Mouse (Mus musculus) layer of hippocampus, postnatal 14 days (tissue): Measurements from ENCODE around the gene Fkrp. TPM values are rescaled to one million over a fixed set of nuclear protein-coding genes. Genes with fewer than 3 reads are reported as not detected.

ENCODE experiments used
- DNase-seq, 2 experiments: peaks; one replicate each; pipeline ENCODE4 v3.0.0; 2021 to 2022; ENCODE audit warnings: low spot score in 2 of 2, mixed read lengths in 1 of 2
- total RNA-seq, 2 experiments: library from RNA; stranded (reverse); gene quantifications; 2 replicates each; pipeline ENCODE4 v1.2.3; 2021

Fkrp gene
- total RNA-seq, 2 experiments from 2014 or later: 45.9 to 46.2 TPM

DNA sequence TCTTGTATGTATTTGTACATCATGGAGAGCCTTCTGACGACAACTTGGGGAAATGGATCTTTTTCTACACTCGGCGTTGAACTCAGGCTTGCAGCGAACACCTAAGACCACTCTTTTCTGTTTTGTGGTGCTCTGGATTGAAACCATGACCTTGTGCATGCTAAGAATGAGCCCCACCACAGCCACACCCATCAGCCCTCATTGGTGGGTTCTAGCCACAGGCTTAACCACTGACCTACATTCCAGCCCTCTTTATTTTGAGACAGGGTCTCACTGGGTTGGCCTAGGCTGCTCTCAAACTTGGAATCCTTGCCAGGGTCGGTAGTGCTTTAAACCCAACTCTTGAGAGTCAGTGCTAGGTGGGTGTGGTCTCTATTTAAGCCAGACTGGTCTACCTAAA, 21.6 kb downstream of the Fkrp start:
- no peak for DNase-seq

DNA sequence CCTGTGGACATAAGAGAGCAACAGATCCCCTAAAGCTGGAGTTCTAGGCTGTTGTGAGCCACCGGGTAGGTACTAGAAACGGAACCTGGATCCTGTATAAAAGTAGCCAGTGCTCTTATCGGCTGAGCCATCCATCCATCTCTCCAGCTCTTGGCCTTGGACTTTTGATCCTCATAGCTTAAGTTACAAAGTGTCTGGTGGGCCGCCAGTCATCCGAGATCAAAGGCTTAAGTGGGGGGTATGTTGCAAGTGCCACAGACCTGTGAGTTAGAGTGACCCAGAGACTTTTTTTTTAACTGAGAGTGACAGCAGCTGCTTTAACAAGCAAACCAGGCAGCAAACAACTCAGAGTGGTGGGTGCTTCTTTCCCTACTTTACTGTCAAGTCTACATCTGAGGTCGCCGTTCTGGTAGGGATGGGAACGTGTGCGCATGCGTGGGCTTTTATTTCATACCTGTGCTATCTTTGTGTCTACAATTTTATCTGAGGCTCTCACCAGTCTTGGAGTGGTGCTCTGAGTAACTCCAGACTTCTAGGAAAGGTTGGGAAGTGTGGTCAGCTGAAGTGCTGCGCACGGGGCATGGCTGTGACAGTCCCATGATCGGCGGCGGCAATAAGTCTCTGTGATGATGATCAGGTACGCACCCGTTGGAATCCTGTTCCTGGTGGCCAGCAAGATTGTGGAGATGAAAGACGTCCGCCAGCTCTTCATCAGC, 23.4 kb downstream of the Fkrp start:
- DNase-seq: no peak

DNA sequence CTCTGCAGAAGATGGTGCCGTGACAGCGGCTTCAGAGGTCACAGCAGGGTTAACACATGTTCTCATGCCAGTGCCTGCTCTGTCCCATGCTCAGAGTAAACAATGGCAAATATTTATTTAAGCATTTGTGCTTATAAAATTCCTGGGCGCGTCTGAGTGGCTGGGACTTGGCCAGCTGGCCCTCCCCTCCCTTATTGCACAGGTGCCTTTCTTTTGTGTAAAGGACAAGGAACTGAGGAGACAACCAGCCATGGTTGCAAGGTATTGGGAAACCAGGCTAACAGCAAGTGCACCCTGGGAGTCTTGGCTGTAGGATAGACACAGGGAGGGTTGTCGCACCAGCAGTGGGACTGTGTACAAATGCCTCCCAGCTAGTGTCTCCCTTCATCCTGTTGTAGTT, 24.2 kb downstream of the Fkrp start:
- DNase-seq: no peak

DNA sequence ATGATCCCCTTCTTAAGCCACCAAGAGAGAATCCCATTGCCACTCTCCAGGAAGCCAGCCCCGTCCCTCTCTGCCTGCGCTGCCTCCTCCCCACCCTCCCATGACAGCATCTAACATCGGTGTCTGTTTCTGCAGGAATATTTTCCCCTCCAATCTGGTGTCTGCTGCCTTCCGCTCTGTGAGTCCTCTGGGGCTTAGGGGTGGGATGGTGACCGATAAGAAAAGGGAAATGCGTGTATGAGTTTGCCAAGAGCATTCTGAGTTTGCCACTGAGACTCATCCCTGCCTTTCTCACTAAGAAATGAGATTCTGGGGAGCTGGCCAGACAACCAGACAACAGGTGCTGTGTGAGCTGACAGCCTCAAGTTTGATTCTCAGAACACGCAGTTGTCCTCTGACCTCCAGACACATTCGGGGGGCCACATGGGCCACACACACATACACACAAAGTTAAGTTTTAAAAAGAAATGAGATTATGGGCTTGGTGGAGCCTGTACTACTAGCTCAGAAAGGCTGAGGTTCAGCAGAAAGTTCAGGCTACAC, 30.9 kb downstream of the Fkrp start:
- no peak for DNase-seq

DNA sequence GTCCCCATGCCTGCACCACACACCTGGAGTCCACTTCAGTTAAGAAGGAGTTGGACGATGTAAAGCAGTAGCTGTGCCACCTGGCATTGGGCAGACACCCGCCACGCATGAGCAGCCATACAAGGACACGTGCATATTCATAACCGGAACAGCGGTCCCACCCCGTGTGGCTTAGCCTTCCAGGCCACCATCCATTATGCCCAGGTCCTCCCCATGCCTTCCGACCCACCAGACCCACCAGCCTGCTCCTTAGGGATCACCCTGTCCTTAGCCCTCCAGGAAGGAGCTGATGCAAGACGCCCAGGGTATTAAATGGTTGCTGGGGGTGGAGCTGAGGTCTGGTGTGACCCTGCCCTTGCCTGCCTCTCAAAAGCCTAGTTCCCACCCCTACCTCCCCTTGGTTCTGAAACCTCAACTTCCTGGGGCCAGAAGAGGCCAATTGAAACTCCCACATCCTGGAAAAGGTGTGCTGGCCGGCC, 32.0 kb downstream of the Fkrp start:
- no peak for DNase-seq

DNA sequence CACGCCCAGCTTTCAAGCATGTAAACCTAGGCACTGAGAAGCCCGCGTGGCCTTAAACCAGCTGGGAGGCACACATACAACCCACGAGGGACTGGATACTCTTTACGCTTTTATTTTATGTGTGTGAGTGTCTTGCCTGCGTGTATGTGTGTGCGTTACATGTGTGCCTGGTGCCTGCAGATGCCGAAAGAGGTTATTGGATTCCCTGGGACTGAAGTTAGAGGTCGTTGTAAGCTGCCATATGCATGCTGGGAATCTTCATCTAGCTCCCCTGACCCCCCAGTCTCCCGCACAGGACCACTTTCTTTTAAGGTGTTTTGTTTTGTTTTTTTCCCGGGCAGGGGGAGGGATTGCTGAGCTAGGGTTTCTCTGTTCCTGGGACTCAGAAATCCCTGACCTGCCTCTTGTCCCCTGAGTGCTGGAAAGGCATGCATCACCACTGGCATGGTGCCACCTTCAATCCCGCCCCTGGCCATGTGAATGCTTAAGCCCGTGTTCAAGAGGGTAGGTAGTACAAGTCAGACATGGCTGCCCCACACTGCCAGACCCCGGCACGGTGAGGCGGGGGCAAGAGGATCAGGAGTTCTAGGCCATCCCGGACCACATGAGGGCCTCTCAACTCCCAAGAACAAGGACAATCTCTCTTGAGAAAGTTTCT, 32.6 kb downstream of the Fkrp start:
- no peak for DNase-seq

DNA sequence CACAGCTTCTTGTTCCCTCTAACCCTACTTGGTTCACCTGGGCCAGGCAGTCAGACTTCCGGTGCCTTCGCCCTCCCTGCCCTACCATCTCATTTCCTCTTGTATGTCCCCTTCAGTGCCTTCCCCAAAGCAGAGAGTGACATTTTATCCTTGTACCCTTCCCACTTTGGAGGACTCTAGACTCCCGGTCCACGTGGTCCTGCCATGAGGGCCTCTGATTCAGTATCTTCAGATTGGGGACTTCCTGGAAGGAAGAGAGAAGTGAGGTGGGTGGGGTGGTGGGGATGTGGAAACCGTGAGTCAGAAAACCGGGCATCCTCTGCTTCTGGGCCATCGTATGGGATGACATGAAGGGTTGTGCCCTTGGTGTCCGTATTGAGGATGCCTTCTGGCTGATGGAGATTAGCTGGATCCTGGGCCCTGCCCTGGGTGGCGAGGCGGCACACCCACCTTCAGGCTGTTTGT, 33.3 kb downstream of the Fkrp start:
- no peak for DNase-seq

DNA sequence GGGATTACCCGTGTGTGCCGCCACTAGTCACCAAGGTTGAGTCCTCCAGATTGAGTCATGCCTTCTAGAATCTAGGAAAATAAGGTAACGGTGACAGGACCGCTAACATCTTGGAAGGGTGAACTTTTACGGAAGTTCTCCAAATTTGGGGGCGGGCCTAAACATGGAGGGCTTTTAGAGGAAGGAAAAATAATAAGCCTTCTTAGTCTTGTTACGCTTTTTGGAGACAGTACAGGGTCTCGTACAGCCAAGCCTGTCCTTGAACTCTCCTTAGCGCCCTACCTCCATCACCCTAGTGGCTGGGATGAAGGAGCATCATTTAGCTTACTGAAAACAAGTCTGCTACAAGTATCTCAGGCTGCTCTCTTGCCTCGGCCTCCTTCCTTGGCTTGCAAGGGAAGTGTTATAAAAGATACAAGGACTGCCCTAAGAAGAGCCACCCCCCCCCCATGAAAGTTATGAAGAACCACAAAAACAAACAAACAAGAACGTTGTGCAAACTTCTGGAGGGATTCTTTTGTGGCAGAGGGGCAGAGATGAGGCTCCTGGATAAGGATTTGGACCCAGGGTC, 33.9 kb downstream of the Fkrp start:
- DNase-seq: no peak

DNA sequence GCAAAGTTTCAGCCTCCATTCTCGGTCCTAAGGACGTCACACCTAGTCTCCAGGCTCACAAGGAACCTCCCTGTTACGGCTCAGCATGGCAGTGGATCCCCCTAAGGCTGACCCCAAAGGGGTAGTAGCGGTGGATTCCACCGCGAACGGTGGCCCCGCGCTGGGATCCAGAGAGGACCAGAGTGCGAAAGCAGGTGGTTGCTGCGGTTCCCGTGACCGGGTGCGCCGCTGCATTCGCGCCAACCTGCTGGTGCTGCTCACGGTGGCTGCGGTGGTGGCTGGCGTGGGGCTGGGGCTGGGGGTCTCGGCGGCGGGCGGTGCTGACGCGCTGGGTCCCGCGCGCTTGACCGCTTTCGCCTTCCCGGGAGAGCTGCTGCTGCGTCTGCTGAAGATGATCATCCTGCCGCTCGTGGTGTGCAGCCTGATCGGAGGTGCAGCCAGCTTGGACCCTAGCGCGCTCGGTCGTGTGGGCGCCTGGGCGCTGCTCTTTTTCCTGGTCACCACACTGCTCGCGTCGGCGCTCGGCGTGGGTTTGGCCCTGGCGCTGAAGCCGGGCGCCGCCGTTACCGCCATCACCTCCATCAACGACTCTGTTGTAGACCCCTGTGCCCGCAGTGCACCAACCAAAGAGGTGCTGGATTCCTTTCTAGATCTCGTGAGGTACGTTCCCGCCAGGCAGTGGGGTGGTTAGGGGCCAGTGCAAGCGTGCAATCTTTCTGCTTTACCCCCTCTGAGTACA, 34.5 kb downstream of the Fkrp start:
- no peak for DNase-seq

DNA sequence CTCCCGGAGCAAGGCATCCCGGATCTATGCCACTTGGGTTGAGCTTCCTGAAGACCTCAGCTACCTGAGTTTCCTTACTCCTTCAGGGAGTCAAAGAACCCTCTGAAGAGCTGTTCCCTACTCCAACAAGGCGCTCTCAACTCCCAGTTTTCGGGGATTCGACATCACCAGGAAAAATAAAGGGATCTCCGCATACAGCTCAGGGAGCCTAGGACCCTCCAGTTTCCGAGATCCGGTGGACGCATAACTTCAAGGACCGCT, 35.0 kb downstream of the Fkrp start:
- no peak for DNase-seq

DNA sequence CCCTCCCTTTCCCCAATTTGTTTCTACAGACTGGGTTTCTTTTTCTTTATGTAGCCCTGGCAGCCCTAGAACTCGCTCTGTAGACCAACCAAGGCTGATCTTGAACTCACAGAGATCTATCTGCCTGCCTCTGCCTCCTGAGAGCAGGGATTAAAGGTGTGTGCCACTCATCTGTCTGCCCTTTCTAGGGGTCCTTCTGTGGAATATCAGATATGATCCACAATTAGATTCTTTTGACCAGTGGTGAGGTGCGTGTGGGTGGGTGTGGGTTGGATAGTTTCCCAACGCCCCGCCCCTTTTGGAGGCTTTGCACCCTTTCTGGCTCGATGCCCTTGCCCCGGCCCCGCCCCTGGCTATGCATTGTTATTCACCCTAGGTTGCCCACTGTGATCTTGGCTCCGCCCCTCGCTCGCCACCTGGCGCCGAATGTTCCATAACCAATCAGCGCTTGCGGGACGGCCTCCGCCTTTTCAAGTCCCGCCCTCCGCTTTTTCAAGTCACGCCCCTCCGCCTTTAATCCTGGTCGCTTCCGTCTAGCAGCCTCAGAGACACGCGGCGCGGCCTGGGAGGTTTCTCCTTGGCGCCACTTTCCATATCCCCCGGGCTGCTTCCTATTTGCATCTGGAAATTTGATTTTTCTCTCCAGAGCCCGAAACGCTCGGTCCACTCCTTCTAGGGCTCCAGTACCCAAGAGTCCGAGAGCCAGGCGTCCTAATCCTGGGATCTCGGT, 35.5 kb downstream of the Fkrp start, which contains the start of gene Slc1a5:
Gene Slc1a5, plus strand, starts transcription at position 516 of the 730 bp plus-strand sequence.
- peak; percentile 53 to 76 for DNase-seq

DNA sequence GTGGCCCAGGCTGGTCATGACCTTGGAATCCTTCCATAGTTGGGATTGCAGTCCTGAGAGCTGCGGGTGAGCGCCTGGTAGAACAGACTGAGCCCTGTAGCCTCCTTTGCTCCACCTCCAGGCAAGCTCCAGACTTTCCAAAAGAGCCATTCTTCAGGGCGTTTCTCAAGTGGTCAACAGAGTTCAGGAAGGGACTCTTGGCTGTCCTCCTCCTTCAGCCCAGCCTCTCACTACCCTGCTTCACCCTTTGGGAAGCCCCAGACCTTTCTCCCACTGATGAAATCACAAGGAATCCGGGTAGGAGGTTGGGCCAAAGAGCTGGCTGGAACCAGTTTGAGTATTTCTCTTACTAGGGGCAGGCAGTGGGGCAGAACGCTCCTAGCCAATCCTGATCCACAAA, 36.5 kb downstream of the Fkrp start:
- no peak for DNase-seq

DNA sequence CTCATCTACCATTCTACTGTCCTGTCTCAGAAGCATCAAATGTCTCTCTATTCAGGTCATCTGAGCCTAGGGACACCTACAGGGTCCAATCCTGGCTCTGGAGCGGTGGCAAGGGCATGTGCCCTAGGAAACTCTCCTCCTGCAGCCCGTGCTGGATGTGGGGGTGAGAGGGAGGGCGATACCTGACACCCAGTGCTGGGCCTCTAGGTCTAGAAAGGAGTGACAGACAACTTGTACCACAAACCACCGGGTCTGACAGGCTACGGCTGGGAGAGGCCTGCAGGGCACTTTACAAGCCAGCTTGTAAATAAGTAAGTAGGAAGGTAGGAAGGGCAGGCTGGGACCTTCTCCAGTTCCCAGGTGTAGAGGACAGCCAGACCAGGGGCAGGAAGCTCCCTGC, 40.6 kb downstream of the Fkrp start:
- no peak for DNase-seq

DNA sequence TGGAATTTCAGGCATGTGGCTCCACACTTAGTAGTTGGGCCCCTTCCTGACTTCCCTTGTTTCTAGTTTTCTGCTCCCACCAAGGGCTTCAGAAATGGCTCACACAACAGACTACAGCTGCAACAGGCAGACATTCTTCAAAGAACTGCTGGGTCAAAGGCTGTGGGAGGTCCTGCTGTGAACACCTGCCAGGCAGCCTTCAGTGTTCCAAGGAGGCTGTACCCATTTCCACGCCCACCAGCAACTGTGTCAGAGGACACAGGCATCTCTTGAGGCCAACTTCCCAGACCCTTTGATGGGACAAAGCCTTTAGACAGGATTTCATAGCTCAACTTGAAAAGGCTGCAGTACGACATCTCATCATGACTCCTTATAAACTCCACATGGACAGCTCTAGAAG, 50.1 kb downstream of the Fkrp start:
- no peak for DNase-seq

DNA sequence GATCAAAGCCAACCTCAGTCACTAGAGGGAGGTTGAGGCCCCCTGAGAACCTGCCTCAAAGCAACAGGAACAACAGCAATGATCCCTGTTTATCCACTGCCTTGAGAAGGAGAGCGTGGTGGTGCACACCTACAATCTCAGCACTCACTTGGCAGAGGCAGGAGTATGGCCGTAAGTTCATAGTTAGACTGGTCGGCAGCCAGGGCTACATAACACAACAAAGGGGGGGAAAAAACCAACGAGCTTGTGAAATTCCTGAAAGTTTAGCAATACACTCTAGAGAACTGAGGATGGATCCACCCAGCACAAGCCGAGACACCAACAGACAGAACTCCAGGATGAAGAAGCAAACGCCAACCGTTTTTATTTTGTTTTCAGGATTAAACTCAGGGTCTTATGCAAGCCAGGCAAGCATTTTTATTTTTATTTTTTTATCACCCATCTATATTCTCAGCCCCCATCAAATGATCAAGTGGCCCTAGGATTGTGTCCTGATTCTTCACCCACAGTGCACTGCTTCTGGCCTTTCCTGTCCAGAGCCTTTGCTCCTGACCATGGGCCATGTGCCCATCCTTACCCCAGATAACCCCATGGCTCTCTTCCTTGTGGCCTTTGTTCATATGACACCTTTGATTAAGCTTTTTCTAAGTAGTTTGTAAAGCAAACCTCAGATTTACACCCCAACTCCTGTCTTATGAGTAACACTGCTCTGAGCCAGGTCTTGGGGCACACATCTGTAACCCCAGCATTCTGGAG, 52.9 kb downstream of the Fkrp start:
- no peak for DNase-seq

DNA sequence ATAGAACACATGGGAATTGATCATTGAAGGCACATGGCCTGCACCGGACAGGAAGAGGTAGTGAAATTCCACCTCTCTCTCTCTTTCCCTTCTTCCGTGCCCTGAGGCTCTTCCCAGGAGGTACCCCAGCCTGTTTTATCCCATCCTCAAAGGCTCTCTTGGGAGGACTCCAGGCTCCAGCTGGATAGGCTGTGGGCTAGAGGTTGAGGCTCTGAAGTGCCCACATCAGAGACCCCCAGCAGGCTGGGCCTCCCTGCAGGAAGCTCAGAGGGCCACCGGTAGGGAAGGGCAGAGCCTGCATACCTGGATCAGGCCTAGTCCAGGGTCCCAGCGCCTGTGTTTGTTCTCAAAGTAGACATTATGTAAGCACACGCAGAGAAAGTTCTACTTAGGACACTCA, 54.9 kb downstream of the Fkrp start:
- no peak for DNase-seq

DNA sequence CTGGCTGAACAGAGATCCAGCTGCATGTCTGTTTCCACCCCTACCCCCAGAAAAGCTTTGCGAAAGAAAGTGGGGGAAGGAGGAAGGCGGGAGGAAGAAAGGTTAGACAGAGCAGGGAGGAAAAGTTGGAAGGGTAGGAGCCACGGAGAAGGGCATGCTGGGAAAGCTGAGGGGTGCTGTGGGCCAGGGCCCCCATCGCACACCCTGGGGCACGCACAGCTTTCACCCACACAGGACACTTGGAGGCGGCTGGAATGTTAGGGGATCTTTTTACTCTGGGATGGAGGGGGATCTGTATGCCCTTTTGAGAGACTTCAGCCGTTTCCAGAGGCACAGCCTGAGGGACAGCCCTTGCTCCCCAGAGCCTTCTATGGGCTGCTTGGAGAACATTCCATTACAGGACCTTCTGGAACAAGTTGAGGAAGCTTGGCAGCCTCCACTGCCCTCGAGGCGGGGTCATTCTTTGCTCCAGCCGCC, 55.5 kb downstream of the Fkrp start:
- no peak for DNase-seq

DNA sequence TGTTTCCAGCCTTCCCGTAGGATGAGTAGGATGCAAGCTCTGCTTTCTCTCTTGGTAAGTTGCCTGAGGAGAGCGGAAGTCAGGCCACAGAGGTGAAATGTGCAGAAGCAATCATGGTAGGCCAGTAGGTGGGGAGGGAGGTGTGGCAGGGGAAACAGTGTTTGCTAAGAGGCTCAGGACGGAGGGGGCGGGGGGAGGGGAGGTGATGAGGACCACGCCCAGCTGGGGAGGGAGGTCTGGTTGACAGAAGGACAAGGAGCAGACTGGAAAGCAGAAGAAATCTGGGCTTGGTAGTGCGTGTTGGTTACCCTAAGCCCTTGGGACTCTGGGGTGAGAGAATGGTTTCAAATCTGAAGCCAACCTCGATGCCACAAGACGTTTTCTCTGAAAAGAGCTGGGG, 56.2 kb downstream of the Fkrp start:
- no peak for DNase-seq
